Mouse (Mus musculus) embryonic facial prominence, embryonic 11.5 days (tissue): Measurements from ENCODE around the gene Slc6a17. TPM values are rescaled to one million over a fixed set of nuclear protein-coding genes. Genes with fewer than 3 reads are reported as not detected.

Source experiments
- ATAC-seq: fragments of 200-750 bp; cut with Nextera tagmentation; replicated peaks from 2 replicates; pipeline ENCODE4 v1.8.0; 2017; ENCODE audit warnings: low read depth; ENCODE audit not compliant: insufficient number of reproducible peaks, low FRiP score, low TSS enrichment
- DNase-seq: peaks from one replicate; pipeline ENCODE4 v3.0.0-alpha.2; 2015; ENCODE audit warnings: low spot score
- H3K27ac ChIP-seq: fragments of 300-500 bp; sonication (generic); replicated peaks from 2 replicates; pipeline ENCODE4 v1.5.1; 2014; ENCODE audit warnings: mild to moderate bottlenecking, low read depth, low read length, control low read depth
- H3K27me3 ChIP-seq: fragments of 300-500 bp; sonication (generic); 2 replicates; pipeline ENCODE4 v1.6.1; 2014; ENCODE audit warnings: mild to moderate bottlenecking, low read length, moderate library complexity, mixed read lengths; ENCODE audit not compliant: control insufficient read depth, insufficient read depth
- H3K36me3 ChIP-seq: fragments of 300-500 bp; sonication (generic); replicated peaks from 2 replicates; pipeline ENCODE4 v1.6.1; 2014; ENCODE audit warnings: low read depth, mild to moderate bottlenecking, low read length, moderate library complexity, mixed read lengths; ENCODE audit not compliant: control insufficient read depth, insufficient read depth
- H3K4me1 ChIP-seq: fragments of 300-500 bp; sonication (generic); 2 replicates; pipeline ENCODE4 v1.6.1; 2014; ENCODE audit warnings: low read length, mixed read lengths; ENCODE audit not compliant: control insufficient read depth, insufficient read depth
- H3K4me2 ChIP-seq: fragments of 300-500 bp; sonication (generic); 2 replicates; pipeline ENCODE4 v1.6.1; 2014; ENCODE audit warnings: low read depth, mild to moderate bottlenecking, control low read depth, low read length, moderate library complexity
- H3K4me3 ChIP-seq: fragments of 300-500 bp; sonication (generic); 2 replicates; pipeline ENCODE4 v1.5.1; 2014; ENCODE audit warnings: low read depth, low read length, control low read depth
- H3K9ac ChIP-seq: fragments of 300-500 bp; sonication (generic); replicated peaks from 2 replicates; pipeline ENCODE4 v1.6.1; 2014; ENCODE audit warnings: mild to moderate bottlenecking, control low read depth, low read length
- H3K9me3 ChIP-seq: fragments of 300-500 bp; sonication (generic); replicated peaks from 2 replicates; pipeline ENCODE4 v1.6.1; 2016; ENCODE audit warnings: mild to moderate bottlenecking, low read length, inconsistent platforms, mixed read lengths; ENCODE audit not compliant: control insufficient read depth
- WGBS: fragments of 180-500 bp; shearing (Covaris S2); extraction: QIAGEN DNeasy Blood & Tissue Kit; methylation state at CpG from one replicate; pipeline ENCODE4 v1.1.7; 2014; 5-methylcytosine and 5-hydroxymethylcytosine counted together
- polyA plus RNA-seq: library from polyadenylated mRNA; unstranded; fragments of >200 nt; fragmentation: Nextera tagmentation; extraction: Ambion mirVana; gene quantifications from 2 replicates; pipeline ENCODE4 v1.2.1, GENCODE M21; 2014

Slc6a17 gene
- polyA plus RNA-seq, 1 experiment from 2014 or later: 2.9 TPM

DNA sequence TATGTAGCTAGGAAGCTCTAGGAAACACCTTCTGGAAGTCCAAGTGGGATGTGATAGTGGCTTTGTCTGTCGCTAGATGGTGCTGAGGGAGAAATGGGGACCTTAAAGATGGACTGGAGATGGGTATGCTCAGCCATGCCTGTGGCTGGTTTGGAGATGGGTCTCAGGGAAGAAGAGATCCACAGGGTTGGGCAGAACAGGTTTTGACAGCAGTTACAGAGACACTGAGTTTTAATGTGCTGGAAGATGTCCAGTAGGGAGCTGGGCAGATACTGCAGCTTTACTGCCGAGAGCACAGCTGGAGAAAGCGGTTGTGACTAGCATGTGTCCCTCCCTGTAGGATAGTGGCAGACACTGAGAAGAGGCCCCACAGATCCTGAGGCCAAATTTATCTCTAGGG lies 37.2 kb downstream of the Slc6a17 start:
- H3K9me3 ChIP-seq: no peaks in the 10 kb centered on the region
- H3K4me2 ChIP-seq: no peak overlapping the region
- no peak for ATAC-seq
- no peaks in the 10 kb centered on the region for H3K36me3 ChIP-seq
- no peak for DNase-seq
- no peaks in the 10 kb centered on the region for H3K4me1 ChIP-seq
- H3K27ac ChIP-seq: no peak overlapping the region
- no peak overlapping the region for H3K4me3 ChIP-seq
- WGBS: 60% methylated on average over 3 of the region's 3 CpGs
- no peak overlapping the region for H3K9ac ChIP-seq
- no peaks in the 10 kb centered on the region for H3K27me3 ChIP-seq

GRCm38 (mm10) chr3:107472198-107472597 lies 45.6 kb downstream of the Slc6a17 start:
- ATAC-seq (peak; percentile 72), DNase-seq (peak; percentile 78)
- 40% methylated on average over 6 of the region's 6 CpGs for WGBS
- no peaks in the 10 kb centered on the region for H3K27me3 ChIP-seq
- no peaks in the 10 kb centered on the region for H3K4me1 ChIP-seq
- H3K9ac ChIP-seq: no peak overlapping the region
- H3K27ac ChIP-seq: no peak overlapping the region
- no peaks in the 10 kb centered on the region for H3K9me3 ChIP-seq
- no peak overlapping the region for H3K4me3 ChIP-seq
- no peaks in the 10 kb centered on the region for H3K36me3 ChIP-seq
- H3K4me2 ChIP-seq: no peak overlapping the region

- H3K27me3 ChIP-seq: no peaks in the 10 kb centered on the region
- DNase-seq: no peak
- no peak overlapping the region for H3K27ac ChIP-seq
- no peak overlapping the region for H3K4me3 ChIP-seq
- ATAC-seq: no peak
- no peaks in the 10 kb centered on the region for H3K4me1 ChIP-seq
- no peak overlapping the region for H3K4me2 ChIP-seq
- no peak overlapping the region for H3K9ac ChIP-seq
- WGBS: 72% methylated on average over 4 of the region's 4 CpGs
- no peaks in the 10 kb centered on the region for H3K9me3 ChIP-seq
- H3K36me3 ChIP-seq: no peaks in the 10 kb centered on the region
Measured at GRCm38 (mm10) chr3:107469059-107469458, 48.8 kb downstream of the Slc6a17 start.

- DNase-seq: no peak
- Histone ChIP-seq H3K9me3 (no peaks in the 10 kb centered on the region), H3K4me3 (no peak overlapping the region), H3K4me2 (no peak overlapping the region), H3K36me3 (no peaks in the 10 kb centered on the region), H3K27me3 (no peaks in the 10 kb centered on the region), H3K27ac (no peak overlapping the region), H3K4me1 (no peaks in the 10 kb centered on the region), H3K9ac (no peak overlapping the region)
- no peak for ATAC-seq
- 90% methylated on average over 11 of the region's 11 CpGs for WGBS
Measured at GRCm38 (mm10) chr3:107468106-107468505, 49.7 kb downstream of the Slc6a17 start.

- Histone ChIP-seq H3K27me3 (0 out of 2 replicates have a peak, but pooled peaks cover 3% of the 10 kb centered on the region), H3K9ac (no peak overlapping the region), H3K27ac (no peak overlapping the region), H3K4me2 (no peak overlapping the region), H3K4me3 (no peak overlapping the region), H3K4me1 (no peaks in the 10 kb centered on the region), H3K9me3 (no peaks in the 10 kb centered on the region), H3K36me3 (no peaks in the 10 kb centered on the region)
- DNase-seq: peak; percentile 86
- 11% methylated on average over 6 of the region's 6 CpGs for WGBS
- ATAC-seq: no peak
Measured at GRCm38 (mm10) chr3:107466577-107466976, 51.2 kb downstream of the Slc6a17 start.

DNA sequence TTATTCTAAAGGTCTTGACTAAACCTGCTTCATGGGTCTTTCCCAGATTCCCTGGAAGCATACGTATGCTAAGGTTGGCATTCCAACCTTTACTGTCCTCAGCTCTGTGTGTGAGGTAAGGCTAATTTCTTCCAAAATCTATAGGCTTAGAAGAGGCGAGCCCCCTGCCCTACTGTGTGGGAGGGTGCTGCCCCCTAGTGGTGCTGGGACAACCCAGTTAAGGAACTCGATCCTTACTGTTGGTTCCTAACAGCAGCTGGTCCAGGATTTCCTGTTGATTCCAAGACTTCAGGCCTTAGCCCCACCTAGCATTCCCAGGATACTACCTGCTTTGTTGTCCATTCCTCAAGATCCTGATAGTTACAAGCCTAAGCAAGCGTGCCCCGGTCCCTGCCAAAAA lies 55.7 kb downstream of the Slc6a17 start:
- Histone ChIP-seq H3K27ac (no peak overlapping the region), H3K27me3 (peaks cover 41% of the 10 kb centered on the region), H3K4me1 (peaks cover 5% of the 10 kb centered on the region), H3K4me2 (no peak overlapping the region), H3K36me3 (no peaks in the 10 kb centered on the region), H3K4me3 (no peak overlapping the region), H3K9ac (no peak overlapping the region), H3K9me3 (no peaks in the 10 kb centered on the region)
- 9% methylated on average over 5 of the region's 5 CpGs for WGBS
- no peak for ATAC-seq
- DNase-seq: peak; percentile 90

DNA sequence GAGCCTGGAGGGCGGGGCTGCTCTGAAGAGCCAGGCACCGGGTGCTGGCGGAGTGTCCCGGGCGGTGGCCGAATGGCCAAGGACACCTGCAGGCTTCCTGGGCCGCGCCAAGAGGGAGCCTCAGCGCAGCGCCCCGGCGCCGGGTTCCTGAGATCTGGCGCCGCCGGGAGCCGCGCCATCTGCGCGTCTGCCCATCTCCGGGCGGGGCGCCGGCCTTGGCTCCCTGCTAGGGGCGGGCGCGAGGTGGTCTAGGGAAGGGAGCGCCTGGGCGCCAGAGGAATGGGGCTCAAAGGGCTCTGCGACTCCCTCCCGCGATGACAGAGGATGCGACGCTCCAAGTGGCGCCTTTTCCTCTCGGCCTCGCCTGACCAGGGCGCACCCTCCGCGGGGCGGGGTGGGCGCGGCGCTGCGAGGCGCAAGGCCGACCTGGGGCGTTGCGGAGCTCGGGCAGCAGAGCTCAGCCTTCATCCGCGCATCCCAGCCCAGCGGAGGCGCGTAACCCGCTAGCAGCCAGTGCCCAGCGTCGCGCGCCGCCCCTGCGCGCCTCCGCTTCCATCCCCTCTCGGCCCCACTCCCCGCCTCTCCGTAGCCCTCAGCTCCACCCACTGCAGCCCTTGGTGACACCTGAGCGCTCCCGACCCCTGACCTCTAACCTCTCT lies 57.9 kb downstream of the Slc6a17 start:
- Histone ChIP-seq H3K9ac (peak overlapping the region; percentile 13; the same call in 1 of the 2 replicates), H3K27ac (no peak overlapping the region), H3K9me3 (no peaks in the 10 kb centered on the region), H3K4me2 (peak overlapping the region; percentile 99), H3K27me3 (peaks cover 50% of the 10 kb centered on the region), H3K36me3 (no peaks in the 10 kb centered on the region), H3K4me1 (peaks cover 5% of the 10 kb centered on the region), H3K4me3 (peak overlapping the region; percentile 50)
- ATAC-seq (peak; percentile 25; the same call in 1 of the 2 replicates), DNase-seq (peak; percentile 52)
- WGBS: 0% methylated on average over 49 of the region's 69 CpGs

- H3K36me3 ChIP-seq: no peaks in the 10 kb centered on the region
- peaks cover 5% of the 10 kb centered on the region for H3K4me1 ChIP-seq
- H3K9ac ChIP-seq: peak within 1 kb of the TSS; percentile 28
- H3K9me3 ChIP-seq: no peaks in the 10 kb centered on the region
- H3K4me3 ChIP-seq: peak within 1 kb of the TSS; percentile 50
- H3K4me2 ChIP-seq: peak within 1 kb of the TSS; percentile 99
- H3K27me3 ChIP-seq: peaks cover 50% of the 10 kb centered on the region
- ATAC-seq (peak; percentile 31; the same call in 1 of the 2 replicates), DNase-seq (peak; percentile 48)
- no peak within 1 kb of the TSS for H3K27ac ChIP-seq
- under 1% methylated on average over 56 of the region's 68 CpGs for WGBS
Measured at GRCm38 (mm10) chr3:107459196-107459772, 58.5 kb downstream of the Slc6a17 start, which contains the start of gene Kcnc4. Gene Kcnc4, minus strand, starts transcription at chr3:107459552.
